Mouse (Mus musculus) kidney, adult 2 months (tissue): ENCODE data around the gene Birc5.

ENCODE experiments used
- CTCF ChIP-seq: fragments of 200-500 bp; conservative IDR thresholded peaks from 2 replicates; pipeline ENCODE4 v1.5.1; 2011; ENCODE audit warnings: low read depth, mild to moderate bottlenecking, control low read depth, low read length, moderate library complexity, mixed read lengths; ENCODE audit not compliant: insufficient read depth, insufficient read length
- POLR2A ChIP-seq: fragments of 200-500 bp; IDR thresholded peaks from one replicate; pipeline ENCODE4 v1.6.1; 2011; ENCODE audit warnings: low read depth, low read length, control low read depth

DNA sequence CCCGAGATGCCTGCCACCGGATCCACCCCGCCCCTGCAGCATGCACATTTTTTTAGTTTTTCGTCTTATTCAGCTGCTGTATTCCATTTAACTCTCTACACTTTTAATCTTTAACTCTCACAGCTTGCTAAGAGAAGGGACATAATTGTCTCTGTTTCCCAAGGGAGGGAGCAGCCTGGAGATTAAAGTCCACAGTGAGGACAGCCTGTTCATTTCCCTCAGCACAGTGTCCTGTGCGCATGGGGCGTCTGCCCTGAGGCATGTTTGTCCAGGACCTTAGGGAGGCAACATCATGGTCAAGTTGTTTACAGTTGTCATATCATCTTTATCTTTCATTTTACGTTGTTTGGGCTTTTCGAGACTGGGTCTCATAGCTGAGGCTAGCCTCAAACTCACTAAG is 15.0 kb upstream of the Birc5 start:
- TF ChIP-seq CTCF (no peak), POLR2A (peak; percentile 43)
